Mouse (Mus musculus) c-Kit-positive CD71-negative TER-119-negative erythroid progenitor cells, embryonic 14.5 days (primary cell): Measurements from ENCODE around the gene Olfr934.

Experiments used
- DNase-seq: peaks from one replicate; pipeline ENCODE4 v3.0.0-alpha.2; 2013; ENCODE audit warnings: low read depth

Olfr934 gene

DNA sequence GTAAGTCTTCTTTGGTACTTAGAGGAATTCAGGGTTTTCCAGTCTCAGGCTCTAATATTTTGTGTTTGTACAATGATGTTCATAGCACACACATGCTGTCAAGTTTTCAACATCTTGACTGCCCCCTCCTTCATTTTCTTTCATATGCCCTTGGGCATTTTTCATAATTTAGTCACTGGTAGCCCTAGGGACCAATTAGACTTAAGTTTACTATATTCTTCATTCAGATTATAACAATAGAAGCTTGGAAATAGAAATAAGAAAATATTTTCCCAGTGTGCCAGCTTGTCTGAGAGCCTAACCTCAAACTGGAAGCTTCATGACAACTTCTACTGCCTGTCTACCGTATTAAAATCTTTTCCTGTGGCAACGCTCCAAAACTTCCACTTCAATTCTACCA is at the start of gene Olfr934:
TSS of gene Olfr934 (minus strand) at position 101 of the 400 bp plus-strand sequence.
- DNase-seq: no peak

DNA sequence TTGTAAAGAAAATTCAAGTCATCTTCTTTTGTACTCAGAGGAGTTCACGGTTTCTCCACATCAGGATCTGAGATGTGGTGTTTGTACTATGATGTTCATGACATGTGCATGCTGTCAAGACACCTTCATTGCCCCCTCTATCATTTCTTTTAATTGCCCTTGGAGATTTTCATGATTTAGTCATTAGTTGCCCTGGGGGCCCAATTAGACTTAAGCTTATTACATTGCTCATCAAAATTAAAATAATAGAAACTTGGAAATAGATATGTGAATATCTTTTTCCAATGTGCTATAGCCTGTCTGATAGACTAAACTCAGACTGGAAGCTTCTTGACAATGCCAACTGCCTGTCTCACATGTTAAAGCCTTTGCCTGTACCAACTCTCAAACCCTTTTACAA is 35.2 kb upstream of the Olfr934 start, which contains the start of gene Olfr146:
TSS of gene Olfr146 (minus strand) at position 101 of the 400 bp plus-strand sequence.
- no peak for DNase-seq

DNA sequence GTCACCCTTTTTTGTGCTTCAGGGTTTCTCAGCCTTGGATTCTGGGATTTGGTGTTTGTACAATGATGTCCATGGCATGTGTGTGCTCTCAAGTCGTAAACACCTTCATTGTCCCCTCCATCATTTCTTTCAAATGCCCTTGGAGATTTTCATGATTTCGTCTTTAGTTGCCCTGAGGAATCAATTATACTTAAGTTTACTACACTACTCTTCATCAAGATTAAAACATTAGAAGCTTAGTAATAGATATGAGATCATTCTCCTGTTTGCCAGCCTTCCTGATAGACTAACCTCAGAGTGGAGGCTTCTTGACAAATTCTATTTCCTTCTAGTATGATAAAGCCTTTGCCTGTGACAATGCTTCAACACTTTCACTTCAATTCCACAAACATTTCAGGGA is 11.5 kb upstream of the Olfr934 start, which contains the start of gene Olfr935:
TSS of gene Olfr935 (minus strand) at position 101 of the 400 bp plus-strand sequence.
- no peak for DNase-seq

DNA sequence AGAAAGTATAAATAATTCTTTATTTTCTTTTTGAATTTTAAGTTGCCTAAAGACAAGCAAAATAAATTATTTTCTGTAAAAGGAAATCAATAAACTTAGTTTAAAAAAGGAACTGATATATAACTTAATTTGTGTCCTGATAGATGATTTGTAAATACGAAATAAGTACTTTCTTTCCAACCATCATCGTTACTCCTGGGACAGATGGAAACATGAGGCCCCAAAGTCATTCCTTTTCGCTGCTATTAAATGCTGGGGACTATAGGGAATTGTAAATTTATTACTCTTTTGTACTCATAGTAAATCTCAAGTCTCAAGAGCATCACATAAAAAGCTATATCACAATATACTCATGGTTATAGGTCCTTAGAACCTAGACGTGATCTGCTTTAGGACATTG is 16.1 kb downstream of the Olfr934 start, which contains the start of gene Olfr933:
TSS of gene Olfr933 (plus strand) at position 301 of the 400 bp plus-strand sequence.
- DNase-seq: no peak

DNA sequence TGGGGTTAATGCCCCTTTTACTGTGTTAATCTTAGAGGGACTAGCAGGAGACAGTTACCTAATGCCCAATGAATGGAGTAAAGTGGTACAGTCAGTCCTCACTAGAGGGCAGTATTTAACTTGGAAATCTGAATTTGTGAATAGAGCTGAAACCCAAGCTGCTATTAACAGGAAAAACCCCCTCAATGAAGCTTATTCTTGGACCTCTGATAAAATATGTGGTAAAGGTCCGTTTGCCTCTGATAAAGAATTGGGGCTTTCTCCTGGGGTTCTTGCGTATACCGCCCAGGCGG is 34.0 kb downstream of the Olfr934 start:
- no peak for DNase-seq

DNA sequence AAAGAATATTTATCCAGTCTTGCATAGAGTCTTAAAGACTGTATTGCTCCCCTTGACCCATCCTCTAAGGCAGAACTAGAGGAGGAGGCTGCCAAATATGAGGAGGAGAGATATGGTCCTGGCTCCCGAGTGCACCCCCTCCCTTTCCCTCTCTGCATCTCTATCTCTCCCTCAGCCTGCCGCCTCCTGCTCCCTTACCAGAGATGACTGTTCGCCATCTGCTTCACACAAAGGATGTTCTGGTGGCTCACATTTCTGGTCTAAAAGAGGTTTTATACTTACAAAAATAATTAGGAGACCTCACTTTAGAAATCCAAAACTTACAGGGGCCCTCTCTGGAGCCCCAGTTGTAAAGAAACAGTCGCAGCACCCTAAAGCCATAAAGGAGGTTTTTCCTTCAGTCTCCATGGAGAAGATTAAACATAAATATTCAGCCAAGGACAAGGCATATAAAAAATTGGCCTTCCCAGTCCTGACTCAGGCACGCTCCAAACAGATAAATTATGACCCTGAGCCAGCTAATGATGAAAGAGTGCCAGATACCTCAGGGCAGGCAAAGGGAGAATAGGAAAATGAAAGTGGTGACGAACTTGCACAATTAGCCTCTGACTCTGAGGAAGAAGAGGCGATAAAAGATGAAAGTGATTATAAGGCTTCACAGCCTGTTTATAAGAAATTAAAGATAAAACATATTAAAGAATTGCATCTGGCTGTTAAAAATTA is 34.6 kb downstream of the Olfr934 start:
- no peak for DNase-seq
